Mouse (Mus musculus): Measurements from ENCODE around the gene Slc29a2. TPM values are rescaled to one million over a fixed set of nuclear protein-coding genes. Genes with fewer than 3 reads are reported as not detected.
"Not testable (repeated sequence)": the region's sequence is repeated elsewhere in the genome, so short reads cannot be mapped to it uniquely, and the experiment has no call there.

Gene Slc29a2
- polyA plus RNA-seq (2016; fragmentation: Nextera tagmentation; extraction: Ambion mirVana): 7.3 and 8.6 TPM in 2 replicates

DNA sequence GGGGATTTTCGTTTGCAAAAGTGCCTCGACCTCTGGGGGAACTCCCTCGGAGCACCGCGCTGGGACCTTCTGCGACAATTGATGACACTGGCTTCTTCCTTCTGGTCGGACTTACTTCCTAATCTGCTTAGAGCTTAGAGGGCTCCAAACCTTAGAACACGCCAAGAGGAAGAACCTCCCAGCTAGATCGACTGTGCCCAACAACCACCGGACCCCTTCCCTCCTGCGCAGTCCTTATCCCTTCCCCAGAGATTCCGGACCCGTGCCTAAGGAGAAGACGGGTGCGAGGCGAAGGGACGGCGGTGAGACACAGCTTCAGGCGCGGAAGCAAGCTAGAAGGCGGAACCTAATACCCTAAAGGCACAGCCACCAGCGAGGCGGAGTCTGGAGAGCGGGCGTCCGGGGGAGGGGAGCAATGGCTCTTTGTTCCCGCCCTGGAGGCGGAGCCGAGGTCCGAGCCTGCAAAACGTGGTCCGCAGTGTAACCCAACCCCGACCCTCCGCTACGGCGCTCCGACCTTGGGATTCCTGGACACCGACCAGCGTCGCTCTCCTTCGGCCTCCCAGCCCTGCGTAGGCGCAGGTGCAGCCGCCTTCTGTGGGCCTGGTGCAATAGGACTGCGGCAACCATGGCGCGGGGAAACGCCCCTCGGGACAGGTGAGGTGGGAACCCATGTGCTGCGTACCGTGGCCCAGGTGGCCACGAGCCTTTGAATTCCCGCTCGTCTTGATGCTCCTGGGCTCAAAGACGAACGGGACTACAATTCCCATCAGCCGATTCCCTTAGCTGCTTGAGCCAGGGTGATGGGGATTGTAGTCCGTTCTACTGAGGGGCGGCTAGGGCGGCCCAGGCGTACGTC is at the start of gene Slc29a2:
Gene Slc29a2 (plus strand): TSS at position 240 of the 859 bp plus-strand sequence.
- H3K9me3 ChIP-seq (replicated peaks): no peaks in the 10 kb centered on the region
- H3K4me3 ChIP-seq: peak within 1 kb of the TSS; percentile 63
- H3K4me1 ChIP-seq: peaks cover 12% of the 10 kb centered on the region
- peak; percentile 95 for DNase-seq (ENCODE audit: low spot score)
- WGBS: under 1% methylated on average over 62 of the region's 62 CpGs
- no peaks in the 10 kb centered on the region for H3K27me3 ChIP-seq (ENCODE audit: low read depth, poor library complexity, severe bottlenecking)
- H3K36me3 ChIP-seq: peaks cover 31% of the 10 kb centered on the region
- peak within 1 kb of the TSS; percentile 91 for H3K27ac ChIP-seq

DNA sequence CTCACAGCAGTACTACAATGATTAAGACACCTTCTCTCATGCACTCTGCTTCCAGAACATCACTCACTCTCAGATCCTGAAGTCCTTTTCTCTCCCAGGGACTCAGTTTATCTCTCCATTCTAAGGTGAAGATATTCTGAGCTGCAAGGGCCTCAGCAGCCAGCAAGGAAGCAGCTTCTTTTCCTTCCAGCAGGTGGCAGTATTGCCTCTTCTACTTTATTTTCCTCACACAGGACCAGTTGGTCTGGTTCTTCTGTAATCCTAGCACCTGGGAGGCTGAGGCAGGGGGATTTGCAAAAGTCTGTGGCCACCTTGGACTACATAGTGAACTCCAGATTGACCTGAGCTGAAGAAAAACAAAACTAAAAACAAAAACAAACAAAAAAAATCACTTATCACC is 41.9 kb upstream of the Slc29a2 start:
- Histone ChIP-seq H3K27ac (no peak overlapping the region), H3K36me3 (no peaks in the 10 kb centered on the region), H3K4me3 (no peak overlapping the region), H3K27me3 (ENCODE audit: low read depth, poor library complexity, severe bottlenecking) (peaks cover 44% of the 10 kb centered on the region), H3K9me3 (replicated peaks) (no peaks in the 10 kb centered on the region), H3K4me1 (no peaks in the 10 kb centered on the region)
- peak; percentile 44 for DNase-seq (ENCODE audit: low spot score)

DNA sequence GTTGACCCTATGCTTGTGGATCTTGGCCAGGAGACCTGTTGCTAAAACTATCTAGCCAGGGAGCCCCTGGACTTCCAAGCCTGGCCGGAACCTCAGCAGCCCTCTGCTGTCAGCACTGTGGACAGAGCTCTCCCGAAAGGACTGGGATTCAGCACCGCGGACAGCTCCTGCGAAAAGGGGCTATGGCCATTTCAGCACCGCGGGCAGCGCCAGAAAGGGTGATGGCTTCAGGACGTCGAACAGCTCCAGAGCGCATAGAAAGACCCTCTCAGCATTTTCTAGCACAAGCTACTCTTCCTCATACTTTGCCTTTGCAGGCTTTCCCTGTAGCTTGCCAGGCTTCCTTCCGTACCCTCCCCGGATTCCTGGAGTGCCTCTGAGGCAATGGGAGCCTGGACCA is 34.6 kb upstream of the Slc29a2 start:
- peak; percentile 100 for DNase-seq (ENCODE audit: low spot score)

DNA sequence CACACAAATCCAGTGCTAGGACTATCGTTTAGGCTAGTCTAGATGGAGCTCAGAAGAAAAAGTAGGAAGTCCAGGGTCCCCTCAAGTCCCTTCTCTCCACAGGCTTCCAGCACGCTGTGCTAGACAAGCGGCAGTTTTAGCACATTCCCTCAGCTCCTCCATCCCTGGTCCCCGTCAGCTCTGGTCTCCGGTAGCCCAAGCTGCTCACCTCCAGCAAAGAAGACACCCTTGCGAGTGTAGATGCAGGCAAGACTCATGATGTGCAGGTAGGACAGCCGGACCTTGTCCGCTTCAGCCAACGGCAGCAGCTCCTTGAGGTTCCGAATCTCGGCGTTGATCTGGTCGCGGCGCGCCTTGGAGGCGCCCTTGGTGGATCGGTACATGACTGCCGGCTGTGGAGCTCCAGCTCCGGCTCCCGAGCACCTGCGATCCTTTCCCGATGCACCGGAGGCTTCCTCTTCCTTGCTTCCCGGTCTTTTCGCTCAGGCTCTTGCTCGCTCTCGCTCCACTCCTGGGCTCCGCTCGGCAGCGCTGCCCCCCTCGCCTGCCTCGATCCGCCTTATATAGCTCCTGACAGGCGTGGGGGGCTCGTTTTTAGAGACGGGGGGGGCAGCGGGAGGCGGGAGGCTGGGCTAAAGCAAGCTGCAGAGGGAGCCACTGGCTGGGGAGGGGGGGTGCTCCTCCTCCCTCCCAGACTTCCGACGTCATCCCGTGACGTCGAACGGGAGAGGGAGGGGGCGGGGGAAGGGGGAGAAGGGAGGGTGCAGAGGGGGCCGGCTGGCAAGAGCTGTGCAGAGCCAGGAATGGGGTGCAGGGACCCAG is 34.0 kb upstream of the Slc29a2 start:
- Histone ChIP-seq H3K27me3 (ENCODE audit: low read depth, poor library complexity, severe bottlenecking) (peaks cover 79% of the 10 kb centered on the region), H3K9me3 (replicated peaks) (no peaks in the 10 kb centered on the region), H3K4me3 (no peak overlapping the region), H3K27ac (no peak overlapping the region), H3K4me1 (peaks cover 7% of the 10 kb centered on the region), H3K36me3 (no peaks in the 10 kb centered on the region)
- 18% methylated on average over 47 of the region's 47 CpGs for WGBS
- no peak for DNase-seq (ENCODE audit: low spot score)

More for the DNA sequence above, 34.6 kb upstream of the Slc29a2 start:
- no peak overlapping the region for H3K4me3 ChIP-seq
- peaks cover 79% of the 10 kb centered on the region for H3K27me3 ChIP-seq (ENCODE audit: low read depth, poor library complexity, severe bottlenecking)
- H3K27ac ChIP-seq: no peak overlapping the region
- no peaks in the 10 kb centered on the region for H3K36me3 ChIP-seq
- WGBS: 4% methylated on average over 13 of the region's 13 CpGs
- peaks cover 7% of the 10 kb centered on the region for H3K4me1 ChIP-seq
- no peaks in the 10 kb centered on the region for H3K9me3 ChIP-seq (replicated peaks)

DNA sequence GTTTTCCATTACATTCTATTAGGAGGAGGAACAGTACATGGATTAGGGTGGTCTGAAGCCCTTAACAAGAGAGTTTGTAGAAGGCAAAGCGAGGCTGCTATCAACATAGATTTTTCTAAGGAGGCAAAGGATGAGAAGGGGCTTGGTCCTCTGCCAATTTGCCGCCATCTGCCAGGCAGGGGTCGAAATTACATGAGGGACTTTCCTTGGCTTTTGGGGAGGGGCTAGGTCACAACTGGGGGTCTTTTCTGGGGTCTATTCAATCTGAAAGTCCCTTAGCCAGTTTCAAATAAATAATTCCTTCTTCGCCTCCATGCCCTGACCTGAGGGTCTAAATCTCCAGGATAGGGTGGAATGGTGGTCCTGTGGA is 33.4 kb upstream of the Slc29a2 start, which contains the start of gene Npas4:
Gene Npas4 (minus strand): TSS at position 61 of the 370 bp plus-strand sequence.
- no peaks in the 10 kb centered on the region for H3K9me3 ChIP-seq (replicated peaks)
- DNase-seq (ENCODE audit: low spot score): no peak
- H3K27me3 ChIP-seq (ENCODE audit: low read depth, poor library complexity, severe bottlenecking): peaks cover 77% of the 10 kb centered on the region
- peaks cover 7% of the 10 kb centered on the region for H3K4me1 ChIP-seq
- no peaks in the 10 kb centered on the region for H3K36me3 ChIP-seq
- H3K27ac ChIP-seq: no peak within 1 kb of the TSS
- 27% methylated on average over 4 of the region's 4 CpGs for WGBS
- H3K4me3 ChIP-seq: no peak within 1 kb of the TSS

DNA sequence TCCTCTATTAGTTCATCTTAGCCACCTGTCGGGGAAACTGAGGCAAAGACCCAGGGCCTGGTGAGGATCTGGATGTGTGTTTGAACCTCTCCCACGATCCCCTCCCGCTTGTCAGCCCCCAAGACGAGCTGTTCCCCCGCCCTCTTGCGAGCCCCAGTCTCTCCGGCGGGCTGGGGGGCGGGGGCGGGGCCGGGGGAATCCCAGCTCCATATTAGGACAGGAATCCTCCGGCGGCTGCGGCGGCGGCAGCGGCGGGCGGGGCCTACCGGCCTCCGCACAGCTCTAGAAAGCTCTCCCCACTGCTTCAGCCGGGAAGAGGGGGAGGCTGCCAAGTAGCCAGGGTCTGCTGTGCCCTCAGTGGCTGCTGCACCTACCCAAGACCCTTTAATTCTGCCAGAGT is 32.9 kb upstream of the Slc29a2 start:
- WGBS: under 1% methylated on average over 22 of the region's 22 CpGs
- Histone ChIP-seq H3K9me3 (replicated peaks) (no peaks in the 10 kb centered on the region), H3K4me3 (no peak overlapping the region), H3K27ac (no peak overlapping the region), H3K27me3 (ENCODE audit: low read depth, poor library complexity, severe bottlenecking) (peaks cover 72% of the 10 kb centered on the region), H3K36me3 (no peaks in the 10 kb centered on the region), H3K4me1 (peaks cover 7% of the 10 kb centered on the region)
- DNase-seq (ENCODE audit: low spot score): no peak

DNA sequence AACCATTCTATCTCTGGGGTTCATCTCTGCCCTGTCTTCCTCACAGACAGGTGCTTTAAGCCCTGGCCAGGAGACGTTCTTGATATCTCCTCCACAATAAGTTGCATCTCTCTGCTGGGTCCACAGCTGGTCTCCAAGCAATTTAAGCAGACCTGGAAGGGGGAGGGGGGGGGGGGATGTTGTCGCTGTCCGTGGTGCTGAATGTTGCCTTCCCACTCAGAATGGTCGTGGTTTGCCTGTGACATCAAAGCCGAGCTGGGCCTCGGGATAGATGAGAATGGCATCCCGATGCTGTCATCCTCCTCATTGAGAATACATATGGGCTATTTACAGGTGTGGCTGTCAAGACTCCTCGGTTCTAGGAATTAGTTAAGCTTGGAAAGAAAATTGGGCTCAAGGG is 31.3 kb upstream of the Slc29a2 start:
- 20% methylated on average over 8 of the region's 8 CpGs for WGBS
- Histone ChIP-seq H3K27ac (no peak overlapping the region), H3K4me1 (peaks cover 7% of the 10 kb centered on the region), H3K4me3 (no peak overlapping the region), H3K36me3 (no peaks in the 10 kb centered on the region), H3K27me3 (ENCODE audit: low read depth, poor library complexity, severe bottlenecking) (peaks cover 72% of the 10 kb centered on the region), H3K9me3 (replicated peaks) (no peaks in the 10 kb centered on the region)
- peak; percentile 71 for DNase-seq (ENCODE audit: low spot score)

DNA sequence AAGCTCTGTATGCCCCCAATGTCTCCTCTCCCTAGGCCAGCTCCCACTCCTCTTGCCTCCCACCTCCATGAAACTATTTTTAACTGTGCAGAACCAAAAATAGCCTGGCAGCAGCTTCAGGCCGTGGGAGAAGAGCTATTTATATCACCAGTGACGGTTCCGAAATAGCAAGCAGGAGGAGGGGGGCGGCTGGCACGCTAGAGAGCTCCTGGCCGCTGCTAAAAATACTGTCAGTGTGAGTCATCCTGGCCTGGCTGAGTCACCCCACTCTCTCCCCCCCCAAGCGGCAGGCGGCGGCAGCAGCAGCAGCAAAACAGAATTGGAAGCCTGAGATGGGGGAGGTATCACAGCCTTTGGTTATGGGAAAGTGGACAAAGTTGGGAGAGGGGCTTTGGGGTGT is 30.8 kb upstream of the Slc29a2 start:
- 12% methylated on average over 9 of the region's 9 CpGs for whole genome bisulfite sequencing
- H3K4me1 ChIP-seq: peaks cover 7% of the 10 kb centered on the region
- DNase-seq (ENCODE audit: low spot score): no peak
- H3K4me3 ChIP-seq: no peak overlapping the region
- H3K27ac ChIP-seq: no peak overlapping the region
- no peaks in the 10 kb centered on the region for H3K9me3 ChIP-seq (replicated peaks)
- H3K27me3 ChIP-seq (ENCODE audit: low read depth, poor library complexity, severe bottlenecking): peaks cover 72% of the 10 kb centered on the region
- no peaks in the 10 kb centered on the region for H3K36me3 ChIP-seq

DNA sequence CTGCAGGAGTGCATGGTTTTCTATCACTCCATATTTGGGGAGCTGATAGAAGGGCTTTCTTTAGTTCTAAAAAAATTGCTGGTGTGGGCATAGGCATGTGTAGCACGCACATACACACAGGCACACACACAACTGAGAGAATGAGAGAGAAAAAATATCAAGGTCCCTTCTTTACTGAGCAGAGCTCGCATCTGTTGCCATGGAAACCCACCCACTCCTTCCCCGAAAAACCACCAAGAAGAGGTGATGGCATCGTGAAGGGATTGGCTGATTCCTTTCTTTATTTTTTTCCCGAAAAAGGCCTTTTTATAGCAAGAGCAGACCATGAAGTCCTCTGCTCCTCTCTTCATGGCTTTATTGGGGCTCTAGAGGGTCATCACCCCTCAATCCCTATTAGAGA is 29.6 kb upstream of the Slc29a2 start:
- H3K4me3 ChIP-seq: no peak overlapping the region
- H3K9me3 ChIP-seq (replicated peaks): no peaks in the 10 kb centered on the region
- WGBS: 73% methylated on average over 5 of the region's 5 CpGs
- peaks cover 7% of the 10 kb centered on the region for H3K4me1 ChIP-seq
- H3K36me3 ChIP-seq: no peaks in the 10 kb centered on the region
- DNase-seq (ENCODE audit: low spot score): no peak
- no peak overlapping the region for H3K27ac ChIP-seq
- H3K27me3 ChIP-seq (ENCODE audit: low read depth, poor library complexity, severe bottlenecking): peaks cover 72% of the 10 kb centered on the region

DNA sequence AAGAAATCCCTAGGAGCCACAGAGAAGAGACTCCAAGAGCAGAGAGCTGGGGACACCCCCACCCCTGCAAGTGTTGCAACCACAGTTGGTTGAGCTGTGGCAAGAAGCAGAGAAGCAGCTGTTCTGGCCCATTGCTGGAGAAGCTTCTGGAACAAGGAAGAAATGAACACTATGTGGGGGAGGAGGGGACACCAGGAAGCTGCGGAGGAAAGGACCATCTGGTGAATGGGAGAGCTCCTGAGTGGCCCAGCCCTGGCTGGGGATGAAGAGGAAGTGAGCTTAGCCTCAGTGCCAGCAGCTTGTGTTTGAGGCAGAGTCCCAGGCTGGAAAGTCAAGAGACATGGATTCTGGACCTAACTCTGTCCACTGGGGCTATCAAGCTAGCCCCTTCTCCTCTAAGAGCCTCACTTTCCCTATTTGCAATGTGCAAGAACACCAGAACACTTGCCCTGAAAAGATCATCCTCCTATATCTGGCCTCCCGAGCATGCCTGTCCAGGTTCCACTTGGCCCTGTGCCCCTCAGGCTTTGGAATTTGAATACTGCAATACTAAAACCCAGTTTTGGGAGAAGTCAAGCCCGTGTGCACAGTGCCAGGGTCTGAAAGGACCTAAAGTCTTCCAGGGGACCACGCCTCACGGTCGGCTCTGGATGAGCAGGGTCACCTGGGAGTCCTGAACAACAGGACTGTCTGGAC is 24.1 kb upstream of the Slc29a2 start:
- Histone ChIP-seq H3K27me3 (ENCODE audit: low read depth, poor library complexity, severe bottlenecking) (peaks cover 45% of the 10 kb centered on the region), H3K4me3 (no peak overlapping the region), H3K9me3 (replicated peaks) (no peaks in the 10 kb centered on the region), H3K36me3 (no peaks in the 10 kb centered on the region), H3K4me1 (peaks cover 11% of the 10 kb centered on the region), H3K27ac (no peak overlapping the region)
- WGBS: 81% methylated on average over 6 of the region's 6 CpGs
- no peak for DNase-seq (ENCODE audit: low spot score)

DNA sequence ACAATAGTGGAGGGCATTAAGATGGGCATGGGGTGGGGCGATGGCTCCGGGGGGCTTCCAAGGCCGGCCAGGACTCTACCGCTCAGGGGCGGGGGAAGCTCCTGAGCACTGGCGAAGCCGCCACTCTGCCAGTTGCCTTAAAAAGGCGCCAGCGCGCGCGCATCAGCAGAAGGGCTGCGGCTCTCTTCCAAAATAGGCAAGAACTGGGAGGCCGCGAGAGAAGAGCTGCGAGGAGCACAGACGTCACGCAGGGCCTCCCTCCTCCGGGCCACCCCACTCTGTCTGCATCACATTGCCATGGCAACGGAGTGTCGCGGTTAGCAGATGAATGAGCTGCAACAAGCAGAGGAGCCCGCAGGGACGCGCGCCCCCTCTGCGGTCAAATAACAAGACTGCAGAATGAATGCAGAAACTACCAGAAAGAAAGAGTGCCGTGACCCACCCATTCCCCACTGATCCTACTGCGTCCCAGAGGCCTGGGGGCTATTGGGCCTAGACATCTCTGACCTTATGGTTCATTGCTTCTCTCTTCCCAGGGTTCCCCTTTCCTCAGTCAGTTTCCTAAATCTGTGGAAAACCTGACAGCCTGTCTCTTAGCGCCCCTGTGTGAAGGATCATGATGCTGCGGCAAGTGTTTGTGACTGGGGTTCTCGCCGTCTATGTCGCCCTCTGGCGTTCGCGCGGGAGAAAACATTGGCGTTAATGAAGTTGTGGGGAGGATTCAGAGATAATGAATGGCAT is 21.8 kb upstream of the Slc29a2 start:
- Histone ChIP-seq H3K4me3 (peak overlapping the region; percentile 48), H3K9me3 (replicated peaks) (no peaks in the 10 kb centered on the region), H3K36me3 (no peaks in the 10 kb centered on the region), H3K27ac (no peak overlapping the region), H3K27me3 (ENCODE audit: low read depth, poor library complexity, severe bottlenecking) (peaks cover 34% of the 10 kb centered on the region), H3K4me1 (peaks cover 11% of the 10 kb centered on the region)
- peak; percentile 85 for DNase-seq (ENCODE audit: low spot score)
- 1% methylated on average over 39 of the region's 39 CpGs for WGBS

DNA sequence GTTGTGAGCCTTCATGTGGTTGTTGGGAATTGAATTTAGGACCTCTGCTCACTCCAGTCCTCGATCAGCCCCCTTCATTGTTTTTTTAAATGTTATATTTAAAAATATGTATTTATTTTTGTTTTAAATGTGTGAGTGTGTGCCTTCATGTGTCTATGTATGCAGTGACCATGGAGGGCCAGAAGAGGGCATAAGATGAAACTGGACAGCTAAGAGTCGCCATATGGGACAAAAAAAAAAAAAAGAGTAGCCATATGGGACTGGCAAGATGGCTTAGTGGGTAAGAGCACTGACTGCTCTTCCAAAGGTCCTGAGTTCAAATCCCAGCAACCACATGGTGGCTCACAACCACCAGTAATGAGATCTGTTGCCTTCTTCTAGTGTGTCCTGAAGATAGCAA is 20.0 kb upstream of the Slc29a2 start:
- not testable (repeated sequence) for DNase-seq (ENCODE audit: low spot score); H3K9me3 ChIP-seq (replicated peaks); H3K36me3 ChIP-seq; H3K27ac ChIP-seq; H3K4me3 ChIP-seq
- WGBS: 68% methylated on average over 2 of the region's 2 CpGs
- Histone ChIP-seq H3K27me3 (ENCODE audit: low read depth, poor library complexity, severe bottlenecking) (peaks cover 29% of the 10 kb centered on the region), H3K4me1 (peaks cover 11% of the 10 kb centered on the region)

Data from limb, embryonic 10.5 days (tissue).